In genomic region chr11:120760236-120760635, GRCm38 (mm10) we compare ENCODE assay signal across 28 mouse cellular contexts. TPM values are rescaled to one million over a fixed set of nuclear protein-coding genes. Genes with fewer than 3 reads are reported as not detected.
A peak's percentile ranks its signal among the peaks of the same experiment; 100 is the strongest.
DNase-seq lines count a peak whose midpoint lies in the region; ATAC-seq and TF ChIP-seq lines count a peak whose summit lies in the region.
"Had no signal": no experiment of that assay in that cellular context is flagged by ENCODE, and none has a peak within 500 bp of the region (broad histone marks: within the 10 kb centered on the region; RNA-seq: fewer than 3 reads in every experiment).

No protein-coding gene starts in this region.

- no peak for TF ChIP-seq EP300 in heart, postnatal 0 days (IDR thresholded peaks at IDR 0.05; ENCODE audit: low read depth)

- 58% methylated on average over 9 of the region's 9 CpGs for WGBS in heart, postnatal 0 days
- WGBS in kidney, postnatal 0 days = 53% methylated on average over 9 of the region's 9 CpGs

- no peak for DNase-seq in heart, postnatal 0 days (ENCODE audit: low spot score)
- no peak for DNase-seq in heart, postnatal 36 days
- DNase-seq in kidney, postnatal 0 days (ENCODE audit: low spot score) = no peak
- DNase-seq in kidney, postnatal 4 days = no peak
- DNase-seq in T-cell, adult 2 months (ENCODE audit: low spot score) = peak; percentile 55
- no peak for DNase-seq in urinary bladder, postnatal 10 days (ENCODE audit: low spot score)
- DNase-seq: adrenal gland, adult 8-10 months; adrenal gland, postnatal 25 days; cerebellum, adult 11 months; cerebellum, adult 2 months; cerebellum, adult 9-11 months; cerebellum, postnatal 25 days; forebrain, postnatal 0 days; gastrocnemius, adult 2 months; gastrocnemius, postnatal 14 days; heart, postnatal 10 days; heart, postnatal 4 days had no signal

- peaks cover 6% of the 10 kb centered on the region for H3K4me1 ChIP-seq in heart, postnatal 0 days (ENCODE audit: control insufficient read depth, insufficient read depth)
- no peaks in the 10 kb centered on the region for H3K4me1 ChIP-seq in kidney, postnatal 0 days (replicated peaks; ENCODE audit: insufficient read depth, low read length)
- H3K4me1 ChIP-seq: embryonic facial prominence, embryonic 12.5 days had no signal

- intact Hi-C loops in heart, postnatal 36 days (cut with DNase I) = no loop called here

- H3K27me3 ChIP-seq in heart, postnatal 0 days (ENCODE audit: control insufficient read depth, insufficient read depth, low read length) = peaks cover 4% of the 10 kb centered on the region; the same call in 1 of the 2 replicates
- H3K27me3 ChIP-seq in kidney, postnatal 0 days (ENCODE audit: insufficient read depth, low read length) = no peaks in the 10 kb centered on the region
- H3K27me3 ChIP-seq: Patski had no signal

- H3K4me3 ChIP-seq in heart, postnatal 0 days (ENCODE audit: low read depth, low read length) = no peak overlapping the region
- no peak overlapping the region for H3K4me3 ChIP-seq in kidney, postnatal 0 days (replicated peaks; ENCODE audit: low read depth, low read length)
- H3K4me3 ChIP-seq: embryonic facial prominence, embryonic 12.5 days; embryonic facial prominence, embryonic 15.5 days; gastrocnemius, adult 2 months had no signal

- peak; percentile 25; the same call in 1 of the 2 replicates for ATAC-seq in heart, postnatal 0 days (ENCODE audit: insufficient read depth, low read depth)
- ATAC-seq in kidney, postnatal 0 days (replicated peaks; ENCODE audit: low FRiP score, low read depth) = peak; percentile 38; the same call in 1 of the 2 replicates
- ATAC-seq: activated CD4-positive, CD25-positive, alpha-beta regulatory T cell, adult 4 months; forebrain, embryonic 14.5 days; forebrain, postnatal 0 days; hindbrain, postnatal 0 days; inflammation-experienced regulatory T-cells, adult 6 months; Patski had no signal

- H3K4me2 ChIP-seq in heart, postnatal 0 days (ENCODE audit: low read depth, low read length) = no peak overlapping the region
- no peak overlapping the region for H3K4me2 ChIP-seq in kidney, postnatal 0 days (ENCODE audit: low read length)
- H3K4me2 ChIP-seq: embryonic facial prominence, embryonic 12.5 days; embryonic facial prominence, embryonic 15.5 days; heart, embryonic 11.5 days; hindbrain, embryonic 14.5 days had no signal

- no peak for TF ChIP-seq CTCF in heart, postnatal 0 days (IDR thresholded peaks at IDR 0.05; ENCODE audit: low read depth)
- TF ChIP-seq CTCF in kidney, postnatal 0 days (IDR thresholded peaks at IDR 0.05; ENCODE audit: low read depth) = no peak

- H3K9ac ChIP-seq in heart, postnatal 0 days (replicated peaks; ENCODE audit: low read depth, low read length) = no peak overlapping the region
- H3K9ac ChIP-seq in kidney, postnatal 0 days (ENCODE audit: low read depth, low read length) = no peak overlapping the region
- H3K9ac ChIP-seq: embryonic facial prominence, embryonic 12.5 days; embryonic facial prominence, embryonic 15.5 days; forebrain, postnatal 0 days; hindbrain, embryonic 14.5 days had no signal

- H3K9me3 ChIP-seq in heart, postnatal 0 days (replicated peaks; ENCODE audit: control insufficient read depth, low read length) = peaks cover 13% of the 10 kb centered on the region; the same call in 1 of the 2 replicates
- no peaks in the 10 kb centered on the region for H3K9me3 ChIP-seq in kidney, postnatal 0 days (replicated peaks; ENCODE audit: low read length)

- H3K36me3 ChIP-seq in heart, postnatal 0 days (replicated peaks; ENCODE audit: control insufficient read depth, insufficient read depth, low read length) = no peaks in the 10 kb centered on the region
- H3K36me3 ChIP-seq in kidney, postnatal 0 days (ENCODE audit: insufficient read depth, low read length) = no peaks in the 10 kb centered on the region
- H3K36me3 ChIP-seq: embryonic facial prominence, embryonic 12.5 days; embryonic facial prominence, embryonic 15.5 days; G1E had no signal

- H3K27ac ChIP-seq in heart, postnatal 0 days (ENCODE audit: low read depth) = no peak overlapping the region
- no peak overlapping the region for H3K27ac ChIP-seq in kidney, postnatal 0 days
- H3K27ac ChIP-seq: embryonic facial prominence, embryonic 12.5 days; embryonic facial prominence, embryonic 15.5 days; gastrocnemius, adult 2 months; hindbrain, embryonic 14.5 days; hindbrain, postnatal 0 days had no signal

RNA-seq across cellular contexts. Expression of gene Hmga1b, which starts 2.4 kb away (rescaled TPM):
- total RNA-seq in heart, postnatal 0 days (2014; rRNA removed; ENCODE audit: low replicate concordance) = 0.23 and 0.76 TPM in 2 replicates
- 1.2 and 1.3 TPM in 2 replicates for polyA plus RNA-seq in heart, postnatal 0 days (2015; fragmentation: Nextera tagmentation; extraction: Ambion mirVana)
- total RNA-seq in heart, postnatal 36 days (2021) = 10 to 100 TPM; 22.1 to 34.1 TPM
- 2.6 and 4.5 TPM in 2 replicates for polyA plus RNA-seq in kidney, postnatal 0 days (2015; fragmentation: Nextera tagmentation; extraction: Ambion mirVana)

RNA-seq across cellular contexts. Expression of gene Rfng, which starts 23.8 kb away (rescaled TPM):
- 14.5 and 26.4 TPM in 2 replicates for total RNA-seq in heart, postnatal 0 days (2014; rRNA removed; ENCODE audit: low replicate concordance)
- 15.3 and 17.0 TPM in 2 replicates for polyA plus RNA-seq in heart, postnatal 0 days (2015; fragmentation: Nextera tagmentation; extraction: Ambion mirVana)
- 10 to 100 TPM; 11.2 to 13.3 TPM for total RNA-seq in heart, postnatal 36 days (2021)
- polyA plus RNA-seq in kidney, postnatal 0 days (2015; fragmentation: Nextera tagmentation; extraction: Ambion mirVana) = 32.4 and 32.6 TPM in 2 replicates

RNA-seq across cellular contexts. Expression of gene Gps1, which starts 23.8 kb away (rescaled TPM):
- total RNA-seq in heart, postnatal 0 days (2014; rRNA removed; ENCODE audit: low replicate concordance) = 120 and 125 TPM in 2 replicates
- polyA plus RNA-seq in heart, postnatal 0 days (2015; fragmentation: Nextera tagmentation; extraction: Ambion mirVana) = 94.2 and 94.4 TPM in 2 replicates
- 10 to 100 TPM; 54.6 to 58.4 TPM for total RNA-seq in heart, postnatal 36 days (2021)
- polyA plus RNA-seq in kidney, postnatal 0 days (2015; fragmentation: Nextera tagmentation; extraction: Ambion mirVana) = 158 and 170 TPM in 2 replicates

RNA-seq across cellular contexts. Expression of gene Cbr2, which starts 28.3 kb away (rescaled TPM):
- total RNA-seq in heart, postnatal 0 days (2014; rRNA removed; ENCODE audit: low replicate concordance) = 12.2 and 19.1 TPM in 2 replicates
- 2.4 and 43.5 TPM in 2 replicates for polyA plus RNA-seq in heart, postnatal 0 days (2015; fragmentation: Nextera tagmentation; extraction: Ambion mirVana)
- 10 to 100 TPM; 14.4 to 19.7 TPM for total RNA-seq in heart, postnatal 36 days (2021)
- 1.8 and 3.6 TPM in 2 replicates for polyA plus RNA-seq in kidney, postnatal 0 days (2015; fragmentation: Nextera tagmentation; extraction: Ambion mirVana)
- total RNA-seq: common myeloid progenitor, adult 5-6 weeks; G1E had no signal
- polyA plus RNA-seq: activated CD4-positive, CD25-positive, alpha-beta regulatory T cell, adult 4 months; G1E; inflammation-experienced regulatory T-cells, adult 6 months had no signal

RNA-seq across cellular contexts. Expression of gene Dcxr, which starts 33.2 kb away (rescaled TPM):
- 5.0 and 10.5 TPM in 2 replicates for total RNA-seq in heart, postnatal 0 days (2014; rRNA removed; ENCODE audit: low replicate concordance)
- polyA plus RNA-seq in heart, postnatal 0 days (2015; fragmentation: Nextera tagmentation; extraction: Ambion mirVana) = 8.6 and 8.7 TPM in 2 replicates
- 10 to 100 TPM in 1 of 2 experiments, 1 to 10 TPM in 1; 9.2 to 12.0 TPM for total RNA-seq in heart, postnatal 36 days (2021)
- 112 and 123 TPM in 2 replicates for polyA plus RNA-seq in kidney, postnatal 0 days (2015; fragmentation: Nextera tagmentation; extraction: Ambion mirVana)

Comparison
In these comparisons a context has a peak if more than half of its experiments do, and no peak if none do; other contexts are left out.
1. RNA of gene Hmga1b, which starts 2.4 kb away (total RNA-seq): 22.1 to 34.1 TPM in heart, postnatal 36 days; 0.23 to 0.76 TPM in heart, postnatal 0 days; every median in the first group is over 10 times any median in the second.